Mouse (Mus musculus) intestine, embryonic 16.5 days (tissue): ENCODE data around the gene Ykt6. TPM values are rescaled to one million over a fixed set of nuclear protein-coding genes. Genes with fewer than 3 reads are reported as not detected.

Experiments
- ATAC-seq: fragments of 200-750 bp; cut with Nextera tagmentation; 2 replicates; pipeline ENCODE4 v1.8.0; 2017; ENCODE audit warnings: moderate TSS enrichment, moderate library complexity
- H3K27ac ChIP-seq: fragments of 300-500 bp; sonication (generic); 2 replicates; pipeline ENCODE4 v1.5.1; 2014; ENCODE audit warnings: mild to moderate bottlenecking, low read length
- H3K27me3 ChIP-seq: fragments of 300-500 bp; sonication (generic); replicated peaks from 2 replicates; pipeline ENCODE4 v1.6.1; 2014; ENCODE audit warnings: low read length, control low read depth, mixed read lengths; ENCODE audit not compliant: control insufficient read depth, insufficient read depth
- H3K36me3 ChIP-seq: fragments of 300-500 bp; sonication (generic); 2 replicates; pipeline ENCODE4 v1.6.1; 2014; ENCODE audit warnings: low read length, control low read depth; ENCODE audit not compliant: control insufficient read depth, insufficient read depth
- H3K4me1 ChIP-seq: fragments of 300-500 bp; sonication (generic); 2 replicates; pipeline ENCODE4 v1.6.1; 2014; ENCODE audit warnings: low read length, control low read depth, mixed read lengths; ENCODE audit not compliant: control insufficient read depth, insufficient read depth
- H3K4me2 ChIP-seq: fragments of 300-500 bp; sonication (generic); 2 replicates; pipeline ENCODE4 v1.6.1; 2014; ENCODE audit warnings: low read depth, low read length, control low read depth
- H3K4me3 ChIP-seq: fragments of 300-500 bp; sonication (generic); 2 replicates; pipeline ENCODE4 v1.5.1; 2014; ENCODE audit warnings: mild to moderate bottlenecking, low read length
- H3K9ac ChIP-seq: fragments of 300-500 bp; sonication (generic); 2 replicates; pipeline ENCODE4 v1.6.1; 2014; ENCODE audit warnings: low read depth, low read length
- H3K9me3 ChIP-seq: fragments of 300-500 bp; sonication (generic); 2 replicates; pipeline ENCODE4 v1.6.1; 2016; ENCODE audit warnings: low read length, control low read depth; ENCODE audit not compliant: control insufficient read depth
- WGBS: fragments of 180-500 bp; shearing (Covaris S2); extraction: QIAGEN DNeasy Blood & Tissue Kit; methylation state at CpG from one replicate; pipeline ENCODE4 v1.1.7; 2014; 5-methylcytosine and 5-hydroxymethylcytosine counted together
- polyA plus RNA-seq: library from polyadenylated mRNA; unstranded; fragments of >200 nt; fragmentation: Nextera tagmentation; extraction: Ambion mirVana; gene quantifications from 2 replicates; pipeline ENCODE4 v1.2.1, GENCODE M21; 2015

Gene Ykt6
- 57.7 and 58.6 TPM in 2 replicates for polyA plus RNA-seq

DNA sequence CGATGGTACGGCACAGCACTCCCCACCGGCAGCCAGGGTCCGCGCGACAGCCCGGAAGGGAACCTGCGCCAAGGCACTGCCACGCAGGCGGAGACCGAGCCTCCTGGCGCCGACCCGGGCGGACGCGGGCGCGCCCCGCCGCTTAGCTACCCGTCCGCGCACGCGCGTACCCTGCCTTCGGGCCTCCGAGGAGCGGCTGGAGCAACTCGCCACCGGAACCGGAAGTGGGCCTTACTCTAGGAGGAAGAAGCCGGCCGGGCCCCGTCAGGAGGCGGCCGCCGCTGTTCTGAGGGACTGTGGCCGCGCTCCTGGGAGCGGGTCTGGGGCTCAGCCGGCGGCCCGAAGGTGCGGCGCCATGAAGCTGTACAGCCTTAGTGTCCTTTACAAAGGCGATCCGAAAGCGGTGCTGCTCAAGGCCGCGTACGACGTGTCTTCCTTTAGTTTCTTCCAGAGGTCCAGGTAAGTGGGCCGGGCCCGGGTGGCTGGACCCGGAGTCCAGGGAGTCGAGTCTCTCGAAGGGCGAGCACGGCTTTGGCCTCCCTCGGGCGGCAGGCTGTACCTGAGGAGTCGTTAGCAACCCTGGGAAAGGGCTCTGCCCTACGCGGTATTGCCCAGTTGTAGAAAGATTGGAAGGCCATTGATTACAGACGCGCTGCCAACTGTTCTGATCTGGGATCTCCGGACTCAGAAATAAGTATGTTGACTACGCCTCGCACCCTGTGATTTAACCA lies at the start of gene Ykt6:
Gene Ykt6, plus strand, starts transcription at position 148 of the 731 bp plus-strand sequence.
- H3K4me3 ChIP-seq: peak within 1 kb of the TSS; percentile 78
- H3K27me3 ChIP-seq: no peaks in the 10 kb centered on the region
- peak within 1 kb of the TSS; percentile 86 for H3K9ac ChIP-seq
- peak; percentile 97 for ATAC-seq
- under 1% methylated on average over 71 of the region's 71 CpGs for WGBS
- no peaks in the 10 kb centered on the region for H3K36me3 ChIP-seq
- peaks cover 9% of the 10 kb centered on the region for H3K4me1 ChIP-seq
- H3K9me3 ChIP-seq: no peaks in the 10 kb centered on the region
- peak within 1 kb of the TSS; percentile 97 for H3K27ac ChIP-seq
- peak within 1 kb of the TSS; percentile 69 for H3K4me2 ChIP-seq

DNA sequence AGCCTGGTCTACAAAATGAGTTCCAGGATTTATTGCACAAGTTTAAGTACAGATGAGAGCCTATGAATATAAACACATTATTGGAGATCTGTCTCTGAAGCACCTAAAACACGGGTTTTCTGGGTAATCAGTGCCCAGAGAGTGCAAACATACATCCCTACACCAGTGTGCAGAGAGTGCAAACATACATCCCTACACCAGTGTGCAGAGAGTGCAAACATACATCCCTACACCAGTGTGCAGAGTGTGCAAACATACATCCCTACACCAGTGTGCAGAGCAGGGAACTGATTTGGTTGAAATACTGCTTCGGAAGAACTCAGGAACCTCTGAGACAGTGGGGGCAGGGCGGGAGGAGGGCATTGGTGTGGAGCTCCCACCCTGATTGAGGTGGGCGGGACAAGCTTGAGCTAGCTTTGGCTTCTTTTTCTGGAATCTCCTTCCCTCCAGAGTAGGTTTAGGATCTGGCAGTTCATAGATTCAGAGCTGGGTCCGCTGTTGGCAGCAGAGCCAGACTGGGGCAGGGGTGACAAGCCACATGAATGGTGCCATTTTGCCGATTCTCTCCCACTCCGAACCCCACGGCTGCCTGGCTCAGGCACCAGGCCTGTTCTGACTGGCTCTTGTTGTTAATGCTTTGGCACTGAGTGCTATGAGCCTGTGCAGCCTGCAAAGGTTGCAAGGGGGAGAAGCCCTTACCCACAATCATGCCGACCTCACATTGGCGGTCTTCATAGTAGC lies 49.5 kb upstream of the Ykt6 start:
- no peaks in the 10 kb centered on the region for H3K9me3 ChIP-seq
- no peak overlapping the region for H3K4me2 ChIP-seq
- H3K36me3 ChIP-seq: no peaks in the 10 kb centered on the region
- ATAC-seq: no peak
- no peak overlapping the region for H3K27ac ChIP-seq
- no peak overlapping the region for H3K4me3 ChIP-seq
- 82% methylated on average over 10 of the region's 10 CpGs for WGBS
- H3K9ac ChIP-seq: no peak overlapping the region
- no peaks in the 10 kb centered on the region for H3K27me3 ChIP-seq
- peaks cover 28% of the 10 kb centered on the region for H3K4me1 ChIP-seq

DNA sequence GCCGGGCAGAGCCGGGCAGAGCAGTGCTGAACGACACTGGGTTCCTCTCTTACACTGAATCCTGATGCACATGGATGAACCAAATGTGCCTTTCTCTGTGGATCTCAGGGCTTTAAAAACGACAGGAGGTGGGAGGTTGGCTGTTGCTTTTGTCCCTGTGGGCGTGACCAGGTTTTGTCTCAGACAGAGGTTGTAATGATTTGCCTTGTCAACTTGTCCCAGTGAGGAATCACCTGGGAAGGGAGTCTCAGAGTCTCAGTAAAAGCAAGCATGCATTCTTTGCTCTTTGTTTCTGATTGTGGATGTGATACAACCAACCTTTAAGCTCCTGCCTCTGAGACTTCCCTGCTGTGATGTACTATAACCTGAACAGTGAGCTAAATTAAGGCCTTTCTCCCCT lies 48.4 kb upstream of the Ykt6 start:
- H3K36me3 ChIP-seq: no peaks in the 10 kb centered on the region
- ATAC-seq: no peak
- H3K9ac ChIP-seq: no peak overlapping the region
- 60% methylated on average over 5 of the region's 5 CpGs for WGBS
- H3K4me3 ChIP-seq: no peak overlapping the region
- H3K9me3 ChIP-seq: no peaks in the 10 kb centered on the region
- peaks cover 17% of the 10 kb centered on the region for H3K4me1 ChIP-seq
- no peaks in the 10 kb centered on the region for H3K27me3 ChIP-seq
- no peak overlapping the region for H3K4me2 ChIP-seq
- H3K27ac ChIP-seq: no peak overlapping the region

DNA sequence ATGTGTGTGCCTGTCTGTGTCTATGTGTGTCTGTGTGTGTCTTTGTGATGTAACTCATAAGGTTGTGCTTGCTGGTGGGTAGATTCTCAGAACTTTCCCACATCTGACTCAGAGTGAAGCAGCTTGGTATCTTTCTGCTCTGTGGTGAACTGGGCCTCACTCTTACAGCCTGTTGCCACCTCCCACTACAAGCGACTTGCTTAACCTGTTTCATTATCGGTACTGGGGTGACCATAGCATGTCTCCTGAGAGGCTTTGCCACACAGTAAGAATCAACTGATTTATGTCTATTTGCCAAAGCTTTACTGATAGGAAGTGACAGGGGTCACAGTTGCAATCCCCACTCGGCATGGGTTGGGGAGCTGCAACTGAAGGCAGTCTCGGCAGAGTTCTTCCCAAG lies 46.9 kb upstream of the Ykt6 start:
- Histone ChIP-seq H3K4me1 (peaks cover 14% of the 10 kb centered on the region), H3K27ac (peak overlapping the region; percentile 78), H3K4me3 (no peak overlapping the region), H3K27me3 (no peaks in the 10 kb centered on the region), H3K4me2 (no peak overlapping the region), H3K36me3 (no peaks in the 10 kb centered on the region), H3K9ac (no peak overlapping the region; the same call in 1 of the 2 replicates), H3K9me3 (no peaks in the 10 kb centered on the region)
- ATAC-seq: peak; percentile 94
- WGBS: 39% methylated on average over 4 of the region's 4 CpGs

DNA sequence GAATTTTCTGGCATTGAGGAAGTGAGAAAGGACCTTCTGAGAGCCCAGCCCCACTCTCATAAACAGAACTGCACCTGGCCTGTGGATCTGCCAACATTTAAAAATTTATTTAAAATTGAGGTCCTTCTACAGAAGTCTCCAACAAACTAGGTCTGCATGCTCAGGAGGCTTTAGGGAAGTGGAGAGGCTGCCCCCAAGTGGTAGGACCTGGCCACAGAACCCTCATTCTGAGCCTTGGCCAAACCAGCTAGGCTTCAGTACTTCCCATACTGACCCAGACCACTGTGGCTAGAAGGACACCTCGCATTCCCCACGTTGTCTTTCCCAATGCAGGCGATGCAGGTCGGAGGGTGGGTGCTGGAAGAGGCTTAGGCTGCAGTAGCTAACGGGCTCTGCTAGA lies 42.9 kb upstream of the Ykt6 start:
- peaks cover 14% of the 10 kb centered on the region for H3K4me1 ChIP-seq
- no peaks in the 10 kb centered on the region for H3K27me3 ChIP-seq
- H3K36me3 ChIP-seq: no peaks in the 10 kb centered on the region
- ATAC-seq: peak; percentile 48; the same call in 1 of the 2 replicates
- no peak overlapping the region for H3K27ac ChIP-seq
- H3K4me3 ChIP-seq: no peak overlapping the region
- no peak overlapping the region for H3K9ac ChIP-seq
- 33% methylated on average over 5 of the region's 5 CpGs for WGBS
- H3K9me3 ChIP-seq: no peaks in the 10 kb centered on the region
- no peak overlapping the region for H3K4me2 ChIP-seq

DNA sequence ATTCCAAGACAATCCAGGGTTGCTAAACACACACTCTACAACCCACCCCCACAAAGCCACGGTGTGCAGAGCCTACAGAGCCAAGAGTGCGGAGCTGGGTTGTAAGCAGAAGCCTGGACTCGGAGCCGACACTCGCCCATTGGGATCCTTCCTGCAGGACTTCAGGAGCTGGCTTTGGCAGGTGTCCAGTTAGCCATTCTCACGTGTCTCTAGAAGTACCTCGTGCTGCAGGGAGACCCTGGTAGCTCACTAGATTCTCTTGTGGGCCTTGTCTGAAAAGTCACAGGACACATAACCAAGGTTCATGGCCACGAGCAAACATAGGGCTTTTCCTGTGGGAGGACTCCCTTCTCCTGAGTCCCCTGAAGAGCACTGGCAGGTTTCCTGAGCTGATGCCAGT lies 42.2 kb upstream of the Ykt6 start:
- Histone ChIP-seq H3K4me2 (no peak overlapping the region), H3K27me3 (no peaks in the 10 kb centered on the region), H3K9ac (no peak overlapping the region), H3K36me3 (no peaks in the 10 kb centered on the region), H3K9me3 (no peaks in the 10 kb centered on the region), H3K4me3 (no peak overlapping the region), H3K4me1 (peaks cover 13% of the 10 kb centered on the region), H3K27ac (no peak overlapping the region)
- 68% methylated on average over 8 of the region's 8 CpGs for WGBS
- no peak for ATAC-seq

DNA sequence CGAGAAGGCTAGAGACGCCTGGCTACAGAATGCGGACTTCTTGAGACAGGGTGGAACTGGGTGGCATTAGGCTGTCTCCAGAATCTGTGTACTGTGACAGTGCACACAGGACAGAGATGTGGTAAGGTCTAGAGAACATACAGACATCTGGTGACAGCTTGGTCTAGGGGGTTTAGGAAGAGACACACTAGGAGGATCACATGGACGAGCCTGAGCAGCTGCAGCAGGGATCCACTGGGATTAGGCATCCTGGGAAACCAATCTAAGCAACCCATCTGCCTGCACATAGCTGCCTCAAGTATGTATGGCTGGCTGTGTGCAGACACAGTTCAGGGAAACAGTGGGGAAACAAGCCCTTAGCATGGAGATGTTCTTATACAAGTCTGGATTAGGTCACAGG lies 41.6 kb upstream of the Ykt6 start:
- 80% methylated on average over 4 of the region's 4 CpGs for WGBS
- H3K9me3 ChIP-seq: no peaks in the 10 kb centered on the region

DNA sequence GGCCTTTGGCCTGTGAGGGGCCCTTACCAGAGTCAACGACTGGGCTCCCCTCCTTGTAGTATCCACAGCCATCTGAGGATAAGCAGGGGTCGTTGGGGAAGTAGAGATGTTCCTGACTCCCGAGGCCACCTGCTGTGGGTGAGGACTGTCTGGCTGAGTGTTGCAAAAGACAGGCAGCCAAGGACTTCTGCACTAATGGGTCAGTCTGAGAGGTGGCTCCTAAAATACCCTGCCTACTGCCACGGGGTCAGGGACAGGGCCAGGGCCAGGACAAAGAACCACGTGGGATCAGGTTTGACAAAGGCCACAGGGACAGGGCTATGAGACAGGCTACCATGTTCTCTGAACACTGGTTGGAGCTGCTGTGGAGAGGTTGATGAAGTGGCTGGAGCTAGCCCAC lies 40.6 kb upstream of the Ykt6 start:
- no peaks in the 10 kb centered on the region for H3K27me3 ChIP-seq
- ATAC-seq: no peak
- H3K36me3 ChIP-seq: no peaks in the 10 kb centered on the region
- no peak overlapping the region for H3K27ac ChIP-seq
- WGBS: 53% methylated on average over 5 of the region's 5 CpGs
- no peak overlapping the region for H3K4me2 ChIP-seq
- no peak overlapping the region for H3K4me3 ChIP-seq
- H3K4me1 ChIP-seq: no peaks in the 10 kb centered on the region
- H3K9me3 ChIP-seq: no peaks in the 10 kb centered on the region
- no peak overlapping the region for H3K9ac ChIP-seq

More for the DNA sequence above, 41.6 kb upstream of the Ykt6 start:
- H3K27ac ChIP-seq: no peak overlapping the region
- peaks cover 9% of the 10 kb centered on the region for H3K4me1 ChIP-seq
- no peak overlapping the region for H3K4me2 ChIP-seq
- no peak overlapping the region for H3K4me3 ChIP-seq
- no peak for ATAC-seq
- H3K9ac ChIP-seq: no peak overlapping the region
- no peaks in the 10 kb centered on the region for H3K36me3 ChIP-seq
- no peaks in the 10 kb centered on the region for H3K27me3 ChIP-seq

DNA sequence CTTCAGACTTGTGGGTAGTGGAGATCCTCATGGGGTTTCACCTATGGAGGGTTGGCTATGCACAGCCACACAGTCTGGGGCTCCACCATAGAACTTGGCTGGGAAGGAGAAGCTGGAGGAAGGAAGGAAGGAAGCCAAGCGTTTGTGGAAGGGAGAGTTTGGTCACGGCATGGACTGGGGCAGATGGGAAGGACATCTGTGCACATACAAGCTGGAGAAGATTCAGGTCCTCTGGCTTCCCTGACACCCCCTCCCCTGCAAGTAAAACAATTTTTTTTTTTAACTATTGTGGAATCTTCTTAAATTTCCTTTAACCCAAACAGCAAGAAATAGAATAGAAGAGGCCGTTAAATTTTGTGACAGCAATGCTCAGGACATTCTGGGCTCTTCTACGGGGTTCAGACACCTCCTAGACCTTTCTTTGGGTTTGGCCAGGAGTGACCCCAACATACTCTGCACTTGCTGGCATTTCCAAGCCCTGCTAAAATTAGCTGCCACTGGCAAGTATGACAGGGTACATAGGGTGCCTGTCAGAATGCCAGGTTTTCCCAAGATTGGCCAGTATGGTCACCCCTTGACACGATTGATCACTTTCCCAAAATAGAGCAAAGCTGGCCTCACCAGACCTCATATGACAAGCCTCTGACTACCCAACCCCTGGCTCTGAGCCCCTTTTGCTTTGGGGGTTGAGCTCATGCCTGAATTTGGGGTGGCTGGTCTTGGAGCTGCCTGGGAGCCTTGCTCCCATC lies 39.9 kb upstream of the Ykt6 start:
- no peak overlapping the region for H3K4me2 ChIP-seq
- no peaks in the 10 kb centered on the region for H3K27me3 ChIP-seq
- no peak overlapping the region for H3K27ac ChIP-seq
- no peaks in the 10 kb centered on the region for H3K9me3 ChIP-seq
- H3K36me3 ChIP-seq: no peaks in the 10 kb centered on the region
- 83% methylated on average over 5 of the region's 5 CpGs for WGBS
- H3K4me1 ChIP-seq: no peaks in the 10 kb centered on the region
- no peak overlapping the region for H3K4me3 ChIP-seq
- no peak for ATAC-seq
- no peak overlapping the region for H3K9ac ChIP-seq
